Mouse (Mus musculus): Measurements from ENCODE around the gene Axin1. TPM values are rescaled to one million over a fixed set of nuclear protein-coding genes. Genes with fewer than 3 reads are reported as not detected.

Gene Axin1
- polyA plus RNA-seq, 1 experiment from 2014 or later = 4.7 TPM

DNA sequence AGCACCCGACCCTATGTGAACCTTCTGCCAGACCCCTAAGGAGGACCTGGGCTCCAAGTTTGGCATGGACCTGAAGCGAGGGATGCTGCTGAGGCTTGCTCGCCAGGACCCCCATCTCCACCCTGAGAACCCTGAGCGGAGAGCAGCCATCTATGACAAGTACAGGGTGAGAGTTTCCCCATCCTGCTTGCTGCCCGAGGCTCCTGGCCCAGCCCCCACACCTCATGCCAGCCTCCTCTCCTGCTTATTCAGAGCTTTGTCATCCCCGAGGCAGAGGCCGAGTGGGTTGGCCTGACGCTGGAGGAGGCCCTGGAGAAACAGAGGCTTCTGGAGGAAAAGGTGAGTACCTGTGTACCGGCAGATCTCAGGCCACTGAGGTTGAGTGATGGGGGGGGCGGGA lies 13.3 kb upstream of the Axin1 start:
- Histone ChIP-seq H3K36me3 (replicated peaks; ENCODE audit: insufficient read depth, low read length) (peaks cover 37% of the 10 kb centered on the region), H3K27me3 (ENCODE audit: insufficient read depth, low read length) (no peaks in the 10 kb centered on the region), H3K4me3 (ENCODE audit: low read depth, low read length) (no peak overlapping the region), H3K9ac (replicated peaks) (no peak overlapping the region), H3K27ac (ENCODE audit: low read depth) (no peak overlapping the region), H3K9me3 (ENCODE audit: low read length) (no peaks in the 10 kb centered on the region), H3K4me2 (ENCODE audit: low read depth, low read length) (no peak overlapping the region), H3K4me1 (ENCODE audit: insufficient read depth) (peaks cover 7% of the 10 kb centered on the region)
- DNase-seq (no peak), ATAC-seq (no peak)
- 87% methylated on average over 10 of the region's 10 CpGs for WGBS (ENCODE audit: insufficient replicate concordance)
- TF ChIP-seq EP300 (IDR thresholded peaks at IDR 0.05; ENCODE audit: low read depth) = no peak
- TF ChIP-seq CTCF (IDR thresholded peaks at IDR 0.05; ENCODE audit: low read depth) = no peak

DNA sequence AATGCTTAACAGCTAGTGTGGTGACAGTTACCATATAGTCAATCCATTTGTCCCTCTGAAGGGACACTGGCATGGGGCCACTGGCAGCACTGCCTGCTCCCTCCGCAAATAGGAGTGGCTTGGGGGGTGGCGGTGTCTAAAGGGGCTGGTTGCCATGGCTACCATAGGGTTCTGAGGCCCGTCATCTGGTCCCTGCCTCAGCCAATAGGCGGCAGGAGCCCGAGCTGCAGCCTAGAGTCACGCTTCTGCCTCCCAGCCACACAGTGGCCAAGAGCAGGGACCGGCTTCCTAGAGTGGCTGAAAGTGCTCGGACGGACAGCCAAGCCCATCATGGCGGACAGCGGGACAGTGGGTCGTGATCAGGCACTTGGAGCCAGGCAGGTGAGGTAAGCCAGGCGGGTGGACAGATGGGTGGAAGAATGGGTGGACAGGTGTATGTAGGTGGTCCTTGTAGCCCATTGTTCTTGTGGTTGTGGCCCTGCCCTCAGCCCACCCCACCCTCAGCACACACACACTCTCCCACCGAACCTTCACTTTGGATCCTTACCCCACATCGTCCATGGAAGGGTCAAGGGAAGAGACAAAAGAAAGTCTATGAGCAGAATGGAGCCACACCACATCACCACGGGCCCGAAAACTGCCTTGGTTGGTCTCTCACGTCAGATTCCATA lies 7.3 kb upstream of the Axin1 start:
- ATAC-seq = no peak
- no peaks in the 10 kb centered on the region for H3K4me1 ChIP-seq (ENCODE audit: insufficient read depth)
- 87% methylated on average over 18 of the region's 18 CpGs for WGBS (ENCODE audit: insufficient replicate concordance)
- H3K9ac ChIP-seq (replicated peaks) = no peak overlapping the region
- H3K36me3 ChIP-seq (replicated peaks; ENCODE audit: insufficient read depth, low read length) = peaks cover 35% of the 10 kb centered on the region
- DNase-seq = no peak
- no peaks in the 10 kb centered on the region for H3K27me3 ChIP-seq (ENCODE audit: insufficient read depth, low read length)
- H3K27ac ChIP-seq (ENCODE audit: low read depth) = no peak overlapping the region
- H3K4me2 ChIP-seq (ENCODE audit: low read depth, low read length) = no peak overlapping the region
- no peaks in the 10 kb centered on the region for H3K9me3 ChIP-seq (ENCODE audit: low read length)
- no peak overlapping the region for H3K4me3 ChIP-seq (ENCODE audit: low read depth, low read length)
- no peak for TF ChIP-seq EP300 (IDR thresholded peaks at IDR 0.05; ENCODE audit: low read depth)
- TF ChIP-seq CTCF (IDR thresholded peaks at IDR 0.05; ENCODE audit: low read depth) = no peak

DNA sequence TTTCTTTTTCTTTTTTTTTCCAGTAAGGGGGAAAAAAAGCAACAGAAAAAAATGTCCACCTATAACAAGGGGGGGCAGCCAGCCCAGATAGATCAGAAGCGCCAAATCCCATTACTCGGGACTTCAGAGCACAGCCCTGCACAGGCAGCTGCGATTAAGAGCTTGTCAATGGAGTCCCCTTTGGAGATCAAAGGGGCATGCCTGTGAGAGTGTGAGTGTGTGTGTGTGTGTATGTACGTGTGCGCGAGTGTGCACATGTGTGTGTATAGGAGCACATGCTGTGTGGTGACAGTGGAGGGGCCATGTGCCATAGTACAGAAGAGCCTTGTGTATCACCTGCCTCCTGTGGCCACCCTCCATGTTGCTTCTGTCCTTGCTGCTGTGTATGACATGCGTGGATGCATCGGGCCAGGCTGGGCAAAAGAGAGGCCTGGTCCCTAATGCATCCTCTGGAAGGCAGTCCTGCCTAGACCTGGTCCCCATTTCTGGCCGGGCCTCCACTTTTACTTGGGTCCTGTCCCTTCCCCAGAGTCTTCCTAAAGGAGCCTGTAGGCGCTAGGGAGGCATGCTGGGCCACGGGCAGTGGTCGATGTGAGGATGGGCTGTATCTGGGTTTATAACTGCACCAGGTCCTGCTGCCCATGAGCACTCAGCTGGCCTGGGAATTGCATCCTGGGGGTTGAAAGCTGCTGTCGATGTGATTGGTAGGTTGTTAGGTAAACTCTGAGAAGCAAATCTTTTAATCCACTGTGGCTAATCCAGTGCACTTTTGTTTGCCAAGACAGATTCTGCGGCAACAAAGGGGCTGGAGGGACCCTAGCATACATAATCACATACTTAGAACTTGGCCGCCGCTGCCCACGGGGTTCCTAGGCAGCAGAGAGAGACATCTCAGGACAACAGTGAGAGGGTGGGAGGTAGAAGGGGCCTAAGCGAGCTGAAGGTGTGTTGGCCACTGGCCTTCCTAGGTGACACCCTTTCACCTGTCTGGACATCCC lies 6.3 kb upstream of the Axin1 start:
- DNase-seq = no peak
- Histone ChIP-seq H3K27ac (ENCODE audit: low read depth) (no peak overlapping the region), H3K9me3 (ENCODE audit: low read length) (no peaks in the 10 kb centered on the region), H3K36me3 (replicated peaks; ENCODE audit: insufficient read depth, low read length) (peaks cover 28% of the 10 kb centered on the region), H3K27me3 (ENCODE audit: insufficient read depth, low read length) (no peaks in the 10 kb centered on the region), H3K4me2 (ENCODE audit: low read depth, low read length) (no peak overlapping the region), H3K4me1 (ENCODE audit: insufficient read depth) (no peaks in the 10 kb centered on the region), H3K4me3 (ENCODE audit: low read depth, low read length) (no peak overlapping the region), H3K9ac (replicated peaks) (no peak overlapping the region)
- WGBS (ENCODE audit: insufficient replicate concordance) = 89% methylated on average over 18 of the region's 18 CpGs
- ATAC-seq = no peak
- no peak for TF ChIP-seq CTCF (IDR thresholded peaks at IDR 0.05; ENCODE audit: low read depth)
- TF ChIP-seq EP300 (IDR thresholded peaks at IDR 0.05; ENCODE audit: low read depth) = no peak

DNA sequence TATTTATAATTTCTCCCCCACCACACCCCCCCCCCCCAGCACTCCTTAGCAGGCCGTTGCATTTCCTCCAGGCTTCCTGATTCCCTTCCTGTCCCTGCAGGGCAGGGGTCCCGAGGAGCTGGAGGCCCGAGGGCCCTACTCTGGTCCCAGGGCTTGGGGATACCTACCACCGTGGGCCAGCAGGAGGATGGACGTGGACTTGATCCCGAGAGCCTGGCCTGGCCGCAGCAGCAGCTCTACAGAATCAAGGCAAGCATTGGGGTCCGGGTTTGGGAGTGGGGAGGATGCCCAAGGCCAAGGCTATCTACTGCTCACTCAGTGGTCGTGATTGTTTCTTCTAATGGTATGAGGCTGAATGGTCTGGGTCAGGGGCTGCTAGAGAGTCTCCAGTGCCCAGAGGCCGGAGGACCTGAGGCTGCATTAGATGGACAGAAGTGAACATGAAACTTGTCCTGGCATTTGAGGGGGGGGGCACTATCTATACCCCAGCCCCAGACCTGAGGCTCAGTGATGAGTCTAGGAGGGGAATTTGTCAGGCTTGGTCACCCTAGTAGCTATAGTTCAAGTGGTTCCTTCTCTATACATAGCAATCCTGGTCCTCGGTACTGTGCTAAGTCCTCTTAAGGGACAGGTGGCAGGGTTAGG lies 1.3 kb upstream of the Axin1 start:
- TF ChIP-seq CTCF (IDR thresholded peaks at IDR 0.05; ENCODE audit: low read depth) (no peak), EP300 (IDR thresholded peaks at IDR 0.05; ENCODE audit: low read depth) (no peak)
- Histone ChIP-seq H3K4me1 (ENCODE audit: insufficient read depth) (peaks cover 8% of the 10 kb centered on the region; the same call in 1 of the 2 replicates), H3K27me3 (ENCODE audit: insufficient read depth, low read length) (no peaks in the 10 kb centered on the region), H3K9ac (replicated peaks) (no peak overlapping the region), H3K4me2 (ENCODE audit: low read depth, low read length) (no peak overlapping the region), H3K4me3 (ENCODE audit: low read depth, low read length) (no peak overlapping the region), H3K27ac (ENCODE audit: low read depth) (no peak overlapping the region), H3K36me3 (replicated peaks; ENCODE audit: insufficient read depth, low read length) (no peaks in the 10 kb centered on the region), H3K9me3 (ENCODE audit: low read length) (no peaks in the 10 kb centered on the region)
- WGBS (ENCODE audit: insufficient replicate concordance) = 79% methylated on average over 11 of the region's 11 CpGs
- ATAC-seq (no peak), DNase-seq (no peak)

DNA sequence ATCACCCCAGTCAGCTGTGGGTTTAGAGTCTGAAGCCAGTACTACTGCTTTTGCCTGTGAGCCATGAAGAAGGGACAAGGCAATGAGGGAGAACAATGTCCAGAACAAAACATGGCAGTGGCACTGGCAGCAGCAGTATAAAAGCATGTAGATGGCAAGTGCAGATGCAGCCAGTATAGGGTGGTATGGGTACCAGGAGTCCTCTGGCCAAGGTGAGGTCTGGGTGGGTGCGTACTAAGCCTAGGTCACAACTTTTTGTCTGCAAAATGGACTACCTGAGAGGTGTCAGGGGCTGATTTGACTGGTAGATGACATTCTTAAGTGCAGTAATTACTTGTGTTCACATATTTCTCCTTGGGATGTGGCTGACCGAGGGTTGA lies 747 bp upstream of the Axin1 start:
- peaks cover 3% of the 10 kb centered on the region; the same call in 1 of the 2 replicates for H3K36me3 ChIP-seq (replicated peaks; ENCODE audit: insufficient read depth, low read length)
- DNase-seq (no peak), ATAC-seq (no peak)
- peak overlapping the region; percentile 96; the same call in 1 of the 2 replicates for H3K9ac ChIP-seq (replicated peaks)
- H3K9me3 ChIP-seq (ENCODE audit: low read length) = no peaks in the 10 kb centered on the region
- no peaks in the 10 kb centered on the region for H3K27me3 ChIP-seq (ENCODE audit: insufficient read depth, low read length)
- H3K4me1 ChIP-seq (ENCODE audit: insufficient read depth) = peaks cover 8% of the 10 kb centered on the region; the same call in 1 of the 2 replicates
- 69% methylated on average over 2 of the region's 2 CpGs for WGBS (ENCODE audit: insufficient replicate concordance)
- TF ChIP-seq EP300 (IDR thresholded peaks at IDR 0.05; ENCODE audit: low read depth) (no peak), CTCF (IDR thresholded peaks at IDR 0.05; ENCODE audit: low read depth) (no peak)
- peak overlapping the region; percentile 96 for H3K4me2 ChIP-seq (ENCODE audit: low read depth, low read length)
- peak overlapping the region; percentile 83 for H3K4me3 ChIP-seq (ENCODE audit: low read depth, low read length)
- H3K27ac ChIP-seq (ENCODE audit: low read depth) = peak overlapping the region; percentile 93; the same call in 1 of the 2 replicates
